Mouse (Mus musculus): Measurements from ENCODE around the gene B3galnt1. TPM values are rescaled to one million over a fixed set of nuclear protein-coding genes. Genes with fewer than 3 reads are reported as not detected.

Gene B3galnt1
- 9.0 TPM for polyA plus RNA-seq (2021)

GRCm38 (mm10) chr3:69598261-69599165, at the start of gene B3galnt1:
Gene B3galnt1, minus strand, starts transcription at chr3:69598960.
- DNase-seq (ENCODE audit: low read depth, low spot score) (peak; percentile 6), ATAC-seq (peak; percentile 63)
- POLR2A ChIA-PET = interaction anchor here (0.6 kb wide), 1 partner anchor 314 kb away, joined by 3 read pairs; no protein-coding TSS in a partner anchor
- H3K27me3 ChIP-seq = peaks cover 26% of the 10 kb centered on the region
- CTCF ChIA-PET = interaction anchor here (1.1 kb wide), 1 partner anchor 104 kb away, joined by 3 read pairs; no protein-coding TSS in a partner anchor
- peak; percentile 74 for TF ChIP-seq CTCF (IDR thresholded peaks at IDR 0.05)
- in situ Hi-C loops (cut with MboI; ENCODE audit: low pct_unique_long_range_greater_than_20kb) = no loop called here

- ATAC-seq (no peak), DNase-seq (ENCODE audit: low read depth, low spot score) (no peak)
- TF ChIP-seq CTCF (IDR thresholded peaks at IDR 0.05) = no peak
- H3K27me3 ChIP-seq = no peaks in the 10 kb centered on the region
- in situ Hi-C loops (cut with MboI; ENCODE audit: low pct_unique_long_range_greater_than_20kb) = no loop called here
- ChIA-PET CTCF (interaction anchor here (1.4 kb wide), 2 partner anchors 20 to 51 kb away, joined by 3 read pairs; no protein-coding TSS in a partner anchor), POLR2A (no interaction called here)
Measured at GRCm38 (mm10) chr3:69634521-69634920, 35.8 kb upstream of the B3galnt1 start.

GRCm38 (mm10) chr3:69633706-69634420, 35.1 kb upstream of the B3galnt1 start:
- TF ChIP-seq CTCF (IDR thresholded peaks at IDR 0.05) = no peak
- DNase-seq (ENCODE audit: low read depth, low spot score) = no peak
- no peaks in the 10 kb centered on the region for H3K27me3 ChIP-seq
- ATAC-seq = no peak
- POLR2A ChIA-PET = interaction anchor here (0.6 kb wide), 1 partner anchor 52 kb away, joined by 3 read pairs; no protein-coding TSS in a partner anchor
- in situ Hi-C loops (cut with MboI; ENCODE audit: low pct_unique_long_range_greater_than_20kb) = no loop called here
- CTCF ChIA-PET = no interaction called here

GRCm38 (mm10) chr3:69626963-69627590, 28.3 kb upstream of the B3galnt1 start:
- POLR2A ChIA-PET = no interaction called here
- ATAC-seq (peak; percentile 40), DNase-seq (ENCODE audit: low read depth, low spot score) (no peak)
- no peaks in the 10 kb centered on the region for H3K27me3 ChIP-seq
- in situ Hi-C loops (cut with MboI; ENCODE audit: low pct_unique_long_range_greater_than_20kb) = no loop called here
- TF ChIP-seq CTCF (IDR thresholded peaks at IDR 0.05) = no peak
- CTCF ChIA-PET = no interaction called here

GRCm38 (mm10) chr3:69626213-69626962, 27.6 kb upstream of the B3galnt1 start:
- POLR2A ChIA-PET = interaction anchor here (0.6 kb wide), 1 partner anchor 409 kb away, joined by 8 read pairs; no protein-coding TSS in a partner anchor
- peak; percentile 58 for ATAC-seq

GRCm38 (mm10) chr3:69624182-69624581, 25.4 kb upstream of the B3galnt1 start:
- no peak for ATAC-seq
- no peaks in the 10 kb centered on the region for H3K27me3 ChIP-seq
- POLR2A ChIA-PET = no interaction called here
- CTCF ChIA-PET = interaction anchor here (1.1 kb wide), 1 partner anchor 11 kb away, joined by 4 read pairs; no protein-coding TSS in a partner anchor
- in situ Hi-C loops (cut with MboI; ENCODE audit: low pct_unique_long_range_greater_than_20kb) = no loop called here
- no peak for TF ChIP-seq CTCF (IDR thresholded peaks at IDR 0.05)
- no peak for DNase-seq (ENCODE audit: low read depth, low spot score)

More at GRCm38 (mm10) chr3:69626213-69626962, 27.6 kb upstream of the B3galnt1 start:
- no peaks in the 10 kb centered on the region for H3K27me3 ChIP-seq
- CTCF ChIA-PET = interaction anchor here (0.8 kb wide), 1 partner anchor 24 kb away, joined by 3 read pairs; no protein-coding TSS in a partner anchor
- in situ Hi-C loops (cut with MboI; ENCODE audit: low pct_unique_long_range_greater_than_20kb) = no loop called here
- DNase-seq (ENCODE audit: low read depth, low spot score) = peak; percentile 50
- TF ChIP-seq CTCF (IDR thresholded peaks at IDR 0.05) = no peak

- no peak for TF ChIP-seq CTCF (IDR thresholded peaks at IDR 0.05)
- in situ Hi-C loops (cut with MboI; ENCODE audit: low pct_unique_long_range_greater_than_20kb) = no loop called here
- peaks cover 6% of the 10 kb centered on the region for H3K27me3 ChIP-seq
- ChIA-PET CTCF (interaction anchor here (1.4 kb wide), 1 partner anchor 93 kb away, joined by 4 read pairs; no protein-coding TSS in a partner anchor), POLR2A (no interaction called here)
- DNase-seq (ENCODE audit: low read depth, low spot score) (no peak), ATAC-seq (no peak)
Measured at GRCm38 (mm10) chr3:69607909-69608308, 9.1 kb upstream of the B3galnt1 start.

- peaks cover 6% of the 10 kb centered on the region for H3K27me3 ChIP-seq
- ATAC-seq (no peak), DNase-seq (ENCODE audit: low read depth, low spot score) (no peak)
- in situ Hi-C loops (cut with MboI; ENCODE audit: low pct_unique_long_range_greater_than_20kb) = no loop called here
- CTCF ChIA-PET = no interaction called here
- TF ChIP-seq CTCF (IDR thresholded peaks at IDR 0.05) = no peak
- POLR2A ChIA-PET = no interaction called here
Measured at GRCm38 (mm10) chr3:69607468-69607867, 8.7 kb upstream of the B3galnt1 start.

- no peak for ATAC-seq
- H3K27me3 ChIP-seq = peaks cover 6% of the 10 kb centered on the region
- POLR2A ChIA-PET = no interaction called here
- no peak for TF ChIP-seq CTCF (IDR thresholded peaks at IDR 0.05)
- DNase-seq (ENCODE audit: low read depth, low spot score) = no peak
- in situ Hi-C loops (cut with MboI; ENCODE audit: low pct_unique_long_range_greater_than_20kb) = no loop called here
- CTCF ChIA-PET = no interaction called here
Measured at GRCm38 (mm10) chr3:69606923-69607322, 8.2 kb upstream of the B3galnt1 start.

- peaks cover 26% of the 10 kb centered on the region for H3K27me3 ChIP-seq
- peak; percentile 5 for ATAC-seq
- DNase-seq (ENCODE audit: low read depth, low spot score) = no peak
- in situ Hi-C loops (cut with MboI; ENCODE audit: low pct_unique_long_range_greater_than_20kb) = no loop called here
- ChIA-PET POLR2A (no interaction called here), CTCF (no interaction called here)
- no peak for TF ChIP-seq CTCF (IDR thresholded peaks at IDR 0.05)
Measured at GRCm38 (mm10) chr3:69599166-69599500, 373 bp upstream of the B3galnt1 start.

Measured in Patski (cell line).